Mouse (Mus musculus): ENCODE measurements at regions not wholly inside any gene's neighbourhood (a gene's known extent, or its start where the extent isn't known, plus 50 kb on each side); places are given as distances from the start of the nearest gene placed in this dataset.
A peak's percentile ranks its signal among the peaks of the same experiment; 100 is the strongest.

DNA sequence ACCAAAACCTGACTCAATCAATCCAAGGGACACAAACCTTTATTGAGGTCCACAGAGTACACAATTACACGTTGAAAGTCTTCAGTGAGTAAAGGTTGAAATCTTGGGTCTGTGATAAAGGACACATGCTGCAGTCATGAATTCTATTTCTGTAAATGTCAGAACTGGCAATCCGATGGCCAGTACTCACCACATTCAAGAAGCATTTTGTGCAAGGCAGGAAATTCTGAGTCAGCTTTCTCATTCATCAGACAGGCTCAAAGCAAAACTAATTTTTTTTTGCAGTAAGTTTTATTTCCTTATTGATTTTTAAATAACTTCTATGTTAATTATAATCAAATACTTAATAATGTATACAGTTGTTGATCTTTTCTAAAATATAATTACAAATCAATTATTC is 616.7 kb downstream of the Efnb2 start:
- no peak for DNase-seq

DNA sequence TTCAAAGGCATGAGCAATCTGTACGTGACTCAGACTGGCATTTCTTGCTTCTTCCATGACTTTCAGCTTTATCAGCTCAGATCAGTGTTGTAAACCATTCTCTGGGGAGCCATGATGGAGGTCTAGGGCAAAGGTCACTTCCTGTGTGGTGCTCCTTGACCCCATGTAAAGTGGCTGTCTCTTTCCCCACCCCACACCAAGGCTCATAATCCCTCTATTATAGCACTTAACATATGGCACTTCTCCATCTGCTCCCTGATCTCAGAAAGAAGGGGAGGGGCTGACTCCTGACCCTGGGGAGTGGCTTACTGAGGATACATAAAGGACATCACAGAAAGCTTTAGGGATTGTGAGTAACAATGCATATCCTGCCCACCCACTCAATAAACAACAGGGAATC is 623.1 kb downstream of the Efnb2 start:
- DNase-seq = no peak

DNA sequence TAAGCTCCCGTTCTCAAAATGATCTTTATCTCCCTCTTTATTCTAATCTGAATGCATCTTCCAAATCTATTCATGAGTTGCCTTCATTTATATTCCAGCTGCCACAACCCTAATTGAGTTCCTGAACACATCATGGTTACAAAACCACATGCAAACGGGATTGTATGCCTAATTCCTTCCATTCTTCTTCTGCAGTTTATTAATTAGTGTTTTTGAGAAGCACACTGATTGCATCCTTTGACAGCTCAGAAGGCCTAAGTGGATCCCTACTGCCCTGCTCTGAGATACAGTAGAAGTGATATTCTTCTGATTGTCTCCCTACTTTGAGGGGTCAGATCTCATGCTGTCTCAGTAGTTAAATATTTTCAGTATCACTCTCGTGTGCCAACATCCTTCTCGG is 649.9 kb downstream of the Efnb2 start:
- DNase-seq = no peak

DNA sequence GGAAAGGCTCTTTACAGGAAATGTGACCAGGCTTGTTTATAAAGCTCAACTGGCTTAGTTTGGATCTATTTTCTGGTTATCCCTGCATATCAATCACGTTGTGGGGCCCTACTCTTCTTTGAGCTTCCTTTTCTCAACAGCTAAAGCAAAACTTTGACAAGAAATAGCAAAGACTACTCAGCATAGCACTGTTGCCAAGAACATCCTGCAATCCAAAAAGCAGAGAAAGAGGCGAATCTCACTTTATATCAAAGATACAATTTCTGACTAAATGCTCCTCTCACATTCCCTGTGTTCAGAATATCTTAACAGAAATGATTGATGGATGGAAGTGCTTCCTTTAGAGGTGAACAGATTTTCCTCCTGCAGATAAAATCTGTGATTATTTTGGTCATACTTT is 666.1 kb downstream of the Efnb2 start:
- no peak for DNase-seq

DNA sequence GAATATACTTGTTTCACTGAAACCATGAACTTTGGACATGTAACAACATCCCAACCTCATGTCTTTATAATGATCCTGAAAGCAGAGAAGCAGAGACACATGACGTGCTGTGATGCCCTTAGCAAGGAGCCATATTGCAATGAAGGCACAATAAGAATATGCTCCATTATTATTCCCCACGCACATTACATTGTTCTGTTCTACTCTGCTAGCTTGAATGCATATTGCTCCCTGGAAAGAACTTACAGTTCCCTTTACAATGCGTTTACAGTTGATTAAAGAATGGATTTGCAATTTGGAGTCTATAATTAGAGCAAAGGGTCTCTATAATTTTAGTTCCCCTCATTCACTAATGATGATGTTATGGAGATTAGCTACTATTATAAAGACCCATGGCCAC is 672.2 kb downstream of the Efnb2 start:
- no peak for DNase-seq

DNA sequence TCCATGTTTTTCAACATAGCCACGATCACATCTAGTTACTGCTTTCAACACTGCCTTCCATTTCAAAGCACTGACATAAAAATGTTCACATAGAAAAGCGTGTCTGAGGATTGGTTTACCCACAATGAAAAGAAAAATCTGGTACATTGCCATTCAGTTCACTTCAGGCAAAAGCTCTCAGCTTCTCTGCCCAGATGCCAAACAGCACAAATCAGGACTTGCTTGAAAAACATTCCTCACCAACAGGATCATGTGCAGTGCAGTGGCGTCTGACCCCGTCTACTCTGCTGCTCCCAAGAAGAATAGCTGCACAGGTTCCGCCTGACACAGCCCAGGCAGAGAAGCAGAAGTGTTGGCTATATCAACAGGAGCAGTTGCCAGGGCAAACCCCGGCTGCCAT is 684.0 kb downstream of the Efnb2 start:
- no peak for DNase-seq

DNA sequence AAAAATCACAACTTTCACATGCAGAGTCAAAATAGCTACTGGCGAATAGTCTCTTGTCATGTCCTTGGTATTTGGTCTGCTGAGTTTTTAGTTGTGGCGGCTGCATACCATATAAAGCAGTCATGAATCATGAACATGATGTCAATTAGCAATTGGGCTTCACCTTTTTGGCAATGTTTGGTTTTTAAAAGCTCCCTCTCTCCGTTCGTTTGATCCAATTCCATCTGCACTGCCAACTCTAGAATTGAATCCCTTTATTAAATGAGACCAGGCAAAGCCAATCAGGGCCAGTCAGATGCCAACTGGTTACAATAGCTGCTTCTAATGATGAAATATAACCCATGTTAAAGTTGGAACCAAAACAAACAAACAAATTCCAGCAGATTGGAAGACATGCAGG is 687.3 kb downstream of the Efnb2 start:
- no peak for DNase-seq

DNA sequence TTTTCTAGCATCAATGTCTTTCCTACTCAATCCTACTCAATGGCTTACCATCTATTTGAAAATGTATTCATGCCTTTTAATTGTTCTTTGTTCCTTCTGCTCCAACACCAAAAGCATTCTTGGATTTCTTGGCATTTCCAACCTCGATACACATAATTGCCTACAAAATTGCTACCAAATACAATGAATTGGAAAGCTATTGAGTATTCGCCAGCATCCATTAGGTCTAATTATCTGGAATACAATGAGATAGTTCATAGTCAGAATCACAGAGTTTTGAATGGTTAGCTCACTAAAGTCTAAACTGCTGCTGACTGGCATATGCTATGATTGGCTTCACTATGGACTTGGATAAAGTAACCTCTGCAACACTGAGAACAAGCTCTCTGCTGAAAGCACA is 696.8 kb downstream of the Efnb2 start:
- no peak for DNase-seq

DNA sequence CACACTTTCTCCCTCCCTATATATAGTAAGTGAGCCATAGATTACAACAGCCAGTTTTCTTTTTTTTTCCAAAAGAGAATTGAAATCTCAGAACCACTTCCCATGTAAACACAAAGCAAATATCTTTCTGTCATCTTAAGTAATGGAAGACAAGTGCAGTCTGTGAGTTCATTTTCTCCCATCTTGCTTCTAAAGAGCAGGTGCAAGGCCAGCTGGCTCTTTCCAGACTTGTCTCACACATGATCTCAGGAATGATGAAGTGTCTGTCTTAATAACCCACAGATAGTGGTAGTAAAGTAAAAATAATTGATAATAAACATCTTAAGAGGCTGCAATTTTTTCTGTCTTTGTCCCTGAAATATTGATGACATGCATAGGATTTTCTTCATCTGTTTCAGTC is 704.3 kb downstream of the Efnb2 start:
- DNase-seq = no peak

DNA sequence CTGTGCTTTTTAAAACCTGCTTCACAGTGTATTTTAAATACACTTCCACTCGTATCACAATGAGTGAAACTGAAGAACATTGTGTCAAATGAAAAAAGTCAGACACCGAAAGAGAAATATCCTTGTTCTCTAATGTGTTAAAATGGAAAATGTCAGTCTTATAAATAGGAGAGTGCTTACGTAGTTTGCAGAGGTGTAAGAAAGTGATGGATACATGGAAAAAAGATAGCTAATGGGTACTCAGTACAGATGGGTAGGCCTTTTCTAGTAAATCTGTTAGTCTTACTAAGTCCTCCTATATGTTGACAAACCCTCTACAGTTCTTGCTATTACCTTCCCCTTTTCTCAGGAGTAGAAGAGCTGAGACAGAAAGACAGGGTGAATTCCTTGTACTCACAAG is 706.2 kb downstream of the Efnb2 start:
- DNase-seq = no peak

DNA sequence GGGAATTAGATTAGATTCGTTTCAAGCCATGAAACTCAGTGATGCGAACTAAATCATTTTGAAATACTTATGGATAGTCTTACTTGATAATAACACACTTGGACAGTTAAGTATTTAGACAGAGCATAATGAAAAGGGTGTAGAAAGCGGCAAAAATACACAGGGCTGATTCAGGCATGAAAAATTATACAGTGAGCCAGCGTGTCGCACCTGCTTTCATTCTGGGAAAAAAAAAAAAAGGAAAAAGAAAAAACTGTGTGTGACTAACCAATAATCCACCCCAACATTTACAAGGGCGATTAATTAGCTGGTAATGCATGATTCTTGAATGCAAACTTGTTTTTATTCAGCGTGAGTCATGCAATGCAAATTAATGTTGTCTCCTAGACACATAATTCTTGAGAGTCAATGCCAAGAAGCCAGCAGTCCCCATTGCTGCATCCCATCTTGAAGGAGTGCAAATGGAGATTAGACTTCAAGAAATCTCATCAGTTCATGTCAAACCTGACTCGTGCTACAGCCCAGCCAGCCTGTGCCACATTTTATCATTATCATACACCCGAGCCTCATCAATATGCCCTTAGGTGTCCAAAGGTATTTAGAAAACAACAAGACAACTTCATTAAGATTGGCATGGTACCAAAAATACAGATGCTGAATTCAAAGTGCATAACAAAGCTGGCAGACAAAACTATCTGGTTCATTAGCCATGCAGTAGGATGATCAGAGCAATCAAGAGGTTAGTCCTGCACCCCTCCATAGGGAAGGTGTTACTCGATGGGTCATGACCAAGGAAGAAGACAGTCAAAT is 714.9 kb downstream of the Efnb2 start:
- DNase-seq = no peak

DNA sequence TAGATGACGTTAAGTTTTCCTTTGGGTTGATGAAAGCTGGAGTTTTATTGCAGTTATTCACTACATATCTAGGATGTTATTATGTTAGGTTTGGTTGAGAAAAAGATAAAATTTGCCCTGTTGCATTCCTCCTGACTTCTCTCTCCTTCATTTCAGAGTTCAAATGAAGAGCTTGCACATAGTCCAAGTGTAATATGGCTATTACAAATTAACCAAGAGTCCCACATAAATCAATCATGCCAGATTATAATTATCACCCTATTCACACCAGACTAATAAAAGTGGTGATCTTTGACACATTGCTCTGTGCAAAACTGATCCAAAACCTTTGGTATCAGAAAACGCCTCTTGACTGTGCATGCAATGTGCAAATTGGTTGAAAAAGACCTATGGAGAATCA is 724.4 kb downstream of the Efnb2 start:
- DNase-seq = no peak

DNA sequence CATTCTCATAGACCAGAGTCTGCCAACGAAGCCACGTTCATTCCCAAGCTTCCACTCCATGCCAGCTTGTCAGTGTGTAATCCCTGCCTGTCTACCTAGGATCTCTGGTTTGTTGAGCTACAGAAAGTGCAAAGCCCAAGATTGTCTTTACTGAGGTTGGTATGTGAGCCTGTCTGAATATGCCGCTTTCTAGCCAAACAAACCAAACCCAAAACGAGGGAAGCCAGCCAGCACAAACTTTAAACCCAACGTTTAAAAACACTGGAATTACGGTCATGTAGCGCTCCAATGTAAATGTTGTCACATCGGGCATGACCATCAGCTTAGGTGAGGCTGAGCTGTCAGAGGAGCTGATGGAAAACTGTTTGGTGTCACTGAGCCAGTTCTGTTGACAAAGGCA is 741.6 kb downstream of the Efnb2 start:
- no peak for DNase-seq

DNA sequence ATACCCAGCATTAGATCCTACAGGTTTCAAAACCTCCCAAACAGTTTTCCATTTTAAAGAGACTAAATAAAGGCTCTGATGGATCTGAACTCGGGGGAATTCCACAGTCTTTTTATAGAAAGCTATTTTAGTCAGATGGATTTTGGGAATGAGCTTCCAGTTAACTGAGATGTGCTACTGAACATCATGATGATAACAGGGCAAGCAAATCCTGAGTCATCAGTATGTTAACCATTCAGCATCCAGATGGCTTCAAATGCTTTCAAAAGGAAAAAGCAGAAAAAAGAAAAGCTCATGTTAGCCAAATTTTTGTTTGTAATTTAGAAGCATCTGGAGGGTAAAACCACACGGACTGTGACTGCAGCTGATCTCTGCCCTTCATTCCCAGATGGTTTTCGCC is 766.7 kb downstream of the Efnb2 start:
- no peak for DNase-seq

DNA sequence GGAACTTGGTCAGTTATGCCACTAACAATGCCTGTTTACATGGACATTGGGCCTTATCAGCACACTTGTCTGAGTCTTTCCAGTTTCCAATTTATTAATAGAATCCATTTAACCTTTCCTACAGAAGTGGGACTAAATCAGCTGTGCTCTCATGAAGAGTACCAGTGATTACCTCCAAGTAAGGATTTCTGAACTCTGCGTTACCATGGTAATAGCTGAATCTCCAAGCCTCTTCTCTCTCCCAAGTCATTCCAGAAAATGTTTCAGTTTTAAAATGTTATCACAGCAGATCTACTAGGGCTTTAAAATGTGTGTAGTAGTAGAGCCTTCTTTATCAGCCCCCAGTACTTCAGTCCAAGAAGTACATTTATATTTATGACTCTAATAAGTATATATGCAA is 807.9 kb downstream of the Efnb2 start:
- DNase-seq = no peak

DNA sequence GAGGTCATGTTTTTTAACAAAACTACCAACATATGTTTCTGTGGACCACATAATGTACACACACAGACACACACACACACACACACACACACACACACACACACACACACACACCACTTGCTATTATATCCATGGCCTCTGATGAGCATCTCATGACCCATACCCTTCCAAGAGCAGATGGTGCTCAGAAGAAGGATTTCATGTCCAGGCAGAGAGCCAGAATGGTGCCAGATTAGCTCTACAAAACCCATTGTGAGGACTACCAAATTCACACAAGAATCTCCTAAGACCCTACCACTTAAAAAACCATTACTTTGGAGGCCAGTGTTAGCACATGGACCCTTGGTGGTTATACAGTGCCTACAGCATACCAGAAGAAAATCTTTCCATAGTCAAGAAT is 810.5 kb downstream of the Efnb2 start:
- DNase-seq = no peak

DNA sequence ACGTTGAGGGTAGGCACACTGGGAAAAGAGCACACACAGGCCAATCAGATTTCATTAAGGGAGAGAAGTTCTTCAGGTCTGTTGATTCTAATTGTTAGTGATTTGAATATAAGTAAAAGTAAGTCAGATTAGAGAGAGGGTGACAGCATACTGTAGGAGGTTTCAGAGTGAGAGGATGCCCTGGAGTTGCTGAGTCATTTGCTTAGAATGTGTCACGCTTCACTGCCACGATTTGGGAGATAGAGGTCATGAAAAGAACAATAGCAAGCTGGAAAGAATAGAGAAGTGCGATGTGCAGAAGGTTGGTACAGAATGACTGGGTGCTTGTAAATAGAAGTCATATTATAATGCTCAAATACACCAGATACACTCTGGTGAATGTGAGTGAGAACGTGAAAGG is 829.1 kb downstream of the Efnb2 start:
- no peak for DNase-seq

DNA sequence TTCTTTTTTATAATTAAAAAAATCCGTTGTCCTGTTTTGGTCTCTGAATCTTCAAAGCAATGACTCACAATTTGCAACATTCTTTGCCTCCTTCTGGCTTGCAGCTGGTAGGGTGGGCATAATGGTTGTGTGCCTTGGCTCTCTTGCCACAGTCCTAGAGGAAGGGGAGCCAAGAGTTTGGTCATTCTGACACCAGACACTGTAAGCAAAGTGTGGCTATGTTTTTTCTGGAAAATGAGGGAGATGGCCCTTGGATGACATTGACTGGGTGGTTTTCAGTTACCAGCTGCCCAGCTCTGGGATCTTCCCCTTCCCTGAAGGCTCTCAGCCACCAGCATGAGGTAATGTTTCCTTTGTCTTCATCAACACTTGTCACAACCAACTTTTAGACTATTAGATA is 833.2 kb downstream of the Efnb2 start:
- no peak for DNase-seq

DNA sequence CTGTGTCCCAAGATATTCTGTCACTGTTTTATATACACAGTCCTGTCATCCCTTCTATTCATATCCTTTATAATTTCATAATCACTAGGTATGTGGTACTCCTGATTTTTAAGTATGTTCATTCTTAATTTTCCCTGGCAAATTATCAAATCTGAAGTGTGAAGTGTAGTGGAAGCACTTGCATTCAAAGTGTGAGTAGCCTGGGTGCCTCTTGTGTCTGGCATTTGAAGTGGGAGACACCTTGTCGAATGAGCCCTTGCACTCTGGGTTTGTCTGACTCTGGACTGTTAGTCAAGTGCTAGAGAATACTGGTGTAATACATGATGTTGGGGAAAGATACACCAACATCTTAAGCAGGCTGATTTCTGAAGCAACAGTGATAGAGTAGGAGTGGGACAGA is 852.6 kb downstream of the Efnb2 start:
- no peak for DNase-seq

DNA sequence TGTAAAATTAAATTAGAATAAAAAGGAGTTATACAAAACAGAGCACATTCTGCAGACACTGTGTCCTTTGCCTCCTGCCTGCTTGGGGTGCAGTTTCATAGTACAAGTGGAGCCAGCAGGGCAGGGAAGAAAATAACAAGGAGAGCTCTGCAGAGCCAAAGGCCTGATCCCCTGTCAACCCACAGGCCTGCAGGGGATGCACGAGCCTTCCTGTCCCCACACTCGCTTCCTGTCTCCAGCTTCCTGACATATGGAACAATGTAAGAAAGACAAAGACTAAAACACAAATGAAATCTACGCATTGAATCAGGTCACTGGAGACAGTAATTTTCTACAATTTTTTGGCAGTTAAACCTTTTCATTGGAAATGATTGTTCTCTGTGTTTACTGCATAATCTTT is 861.8 kb downstream of the Efnb2 start:
- DNase-seq = no peak

DNA sequence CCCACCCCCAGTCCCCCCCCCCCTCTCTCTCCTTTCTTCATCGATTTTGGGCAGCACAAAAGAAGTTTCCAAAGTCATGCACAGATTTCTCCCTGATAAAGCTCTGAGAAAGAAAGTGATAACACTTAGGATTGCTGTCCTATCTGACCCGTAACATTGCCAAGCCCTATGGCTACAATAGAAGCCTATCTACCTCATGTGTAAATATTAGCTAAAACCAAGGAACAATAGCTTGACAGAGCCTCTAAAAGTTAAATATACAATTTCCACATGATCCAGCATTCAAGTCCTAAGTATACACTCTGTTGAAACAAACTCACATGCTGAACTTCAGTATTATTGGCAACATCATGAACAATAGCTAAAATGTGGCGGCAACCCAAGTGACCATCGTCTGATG is 864.9 kb downstream of the Efnb2 start:
- DNase-seq = no peak

DNA sequence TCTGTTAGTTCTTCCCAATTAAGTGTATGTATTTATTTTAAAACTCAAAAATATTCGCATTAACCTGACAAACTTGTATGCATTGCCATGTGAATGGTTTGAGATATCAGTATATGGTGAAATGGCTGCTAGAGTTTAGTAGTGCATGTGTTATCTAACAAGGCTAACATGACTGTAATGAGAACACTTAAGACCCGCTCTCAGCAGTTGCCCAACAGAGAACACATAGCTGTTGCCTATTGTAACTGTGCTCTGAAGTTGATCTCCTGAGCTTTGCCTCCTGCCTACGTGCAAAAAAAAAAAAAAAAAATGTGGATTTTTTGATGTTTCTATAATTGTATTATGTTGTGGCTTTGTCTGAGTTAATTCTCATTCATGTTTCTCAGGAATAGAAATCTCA is 897.2 kb downstream of the Efnb2 start:
- no peak for DNase-seq

DNA sequence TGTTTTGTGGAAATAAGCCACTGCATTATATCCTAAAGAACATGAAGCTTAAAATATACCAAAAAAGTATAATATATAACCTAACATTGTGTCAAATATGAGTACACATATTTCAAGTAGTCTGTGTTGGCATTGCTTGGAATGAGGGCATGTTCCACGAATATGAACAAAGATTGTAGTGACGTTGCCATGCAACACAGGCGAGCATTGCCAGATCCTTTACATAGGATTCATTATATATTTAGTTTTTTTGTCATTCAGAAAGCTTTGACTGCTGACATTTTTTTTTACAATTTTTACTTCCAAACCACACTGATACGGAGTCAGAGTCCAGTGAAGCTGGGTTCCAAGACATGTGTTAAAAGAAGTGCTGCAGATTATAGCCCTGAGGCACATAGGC is 900.1 kb downstream of the Efnb2 start:
- DNase-seq = no peak

DNA sequence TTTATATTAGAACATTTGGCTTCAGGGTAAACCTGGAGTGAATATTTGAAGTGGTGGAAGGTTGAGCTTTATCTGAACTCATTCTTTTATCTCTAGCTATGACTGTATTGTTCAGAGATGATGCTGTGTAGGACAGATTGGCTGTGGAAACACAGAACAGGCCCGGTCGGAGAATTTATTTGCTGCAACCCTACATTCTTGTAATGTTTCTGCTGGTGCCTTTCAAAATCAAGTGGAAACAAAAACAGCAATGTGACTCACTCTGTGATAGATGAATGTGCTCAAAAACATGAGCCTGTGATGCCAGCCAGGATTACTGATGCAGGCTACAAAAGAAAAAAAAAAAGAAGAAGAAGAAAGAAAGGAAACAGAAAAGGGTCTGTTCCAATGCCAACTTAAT is 928.3 kb downstream of the Efnb2 start:
- DNase-seq = peak; percentile 1

DNA sequence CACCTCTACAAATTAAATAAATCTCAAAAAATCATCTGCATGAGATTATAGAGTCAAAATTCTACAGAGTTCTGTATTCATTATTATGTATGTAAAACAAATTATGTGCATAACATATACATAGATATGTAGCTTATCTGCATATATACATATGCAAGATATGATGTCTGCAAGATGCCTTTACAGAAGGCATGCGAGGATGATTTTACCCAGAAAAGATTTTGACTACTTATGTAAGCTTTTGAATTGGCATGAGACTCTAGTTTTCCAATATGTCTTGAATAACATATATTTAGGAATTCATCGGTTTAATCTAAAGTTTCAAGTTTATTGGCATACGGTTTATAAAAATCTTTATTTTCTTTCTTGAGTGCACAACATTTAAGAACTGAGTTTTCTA is 939.2 kb downstream of the Efnb2 start:
- no peak for DNase-seq
